Mouse (Mus musculus): ENCODE measurements around the gene Magi1.

Gene Magi1

DNA sequence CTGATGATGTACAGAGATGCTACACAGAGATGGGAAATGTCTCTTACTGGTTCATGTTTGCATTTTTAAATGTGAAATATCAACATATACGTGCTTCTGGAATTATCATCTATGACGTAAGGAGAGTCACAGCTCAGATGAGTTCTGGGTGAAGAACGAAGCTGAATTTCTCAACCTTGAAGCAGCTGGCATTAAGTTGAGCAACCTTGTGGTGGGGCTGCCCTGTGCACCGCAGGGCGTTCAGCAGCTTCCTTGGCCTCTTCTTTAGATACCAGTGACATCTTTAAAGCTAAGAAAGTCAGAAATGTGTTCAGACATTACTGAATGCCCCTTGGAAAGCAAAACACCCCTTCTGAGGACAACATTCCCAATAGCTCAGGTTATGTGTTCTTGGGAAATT is 656.5 kb downstream of the Magi1 start:
- no peak for DNase-seq (ENCODE audit: low spot score)

All from adipocyte (in vitro differentiated cells).